11 mouse cellular contexts compared by ENCODE assay signal in genomic region chrX:48423671-48424070, GRCm38 (mm10). TPM values are rescaled to one million over a fixed set of nuclear protein-coding genes. Genes with fewer than 3 reads are reported as not detected.
A peak's percentile ranks its signal among the peaks of the same experiment; 100 is the strongest.
DNase-seq lines count a peak whose midpoint lies in the region; ATAC-seq and TF ChIP-seq lines count a peak whose summit lies in the region.
"Had no signal": no experiment of that assay in that cellular context is flagged by ENCODE, and none has a peak within 500 bp of the region (broad histone marks: within the 10 kb centered on the region; RNA-seq: fewer than 3 reads in every experiment).

No protein-coding gene starts in this region.

- WGBS in thymus, adult 2 months = 60% methylated on average over 1 of the region's 1 CpGs
- 69% methylated on average over 1 of the region's 1 CpGs for WGBS in hindbrain, embryonic 16.5 days
- 85% methylated on average over 1 of the region's 1 CpGs for WGBS in forebrain, embryonic 10.5 days

- H3K9ac ChIP-seq in hindbrain, embryonic 16.5 days (ENCODE audit: low read depth, low read length) = no peak overlapping the region
- H3K9ac ChIP-seq: hindbrain, embryonic 14.5 days; neural tube, embryonic 15.5 days had no signal

- H3K4me1 ChIP-seq in thymus, adult 2 months (replicated peaks; ENCODE audit: control insufficient read depth, insufficient read depth, low read length) = peaks cover 50% of the 10 kb centered on the region
- no peaks in the 10 kb centered on the region for H3K4me1 ChIP-seq in hindbrain, embryonic 16.5 days (ENCODE audit: control insufficient read depth, insufficient read depth, low read depth, low read length)
- peaks cover 3% of the 10 kb centered on the region; the same call in 1 of the 2 replicates for H3K4me1 ChIP-seq in forebrain, embryonic 10.5 days
- H3K4me1 ChIP-seq: neural tube, embryonic 15.5 days had no signal

- peak; percentile 50 for ATAC-seq in megakaryocyte, adult 5-6 weeks (ENCODE audit: poor library complexity, severe bottlenecking)
- ATAC-seq in hindbrain, embryonic 16.5 days = no peak

- H3K27me3 ChIP-seq in thymus, adult 2 months (ENCODE audit: control insufficient read depth, insufficient read depth, low read length) = no peaks in the 10 kb centered on the region
- H3K27me3 ChIP-seq in hindbrain, embryonic 16.5 days (replicated peaks; ENCODE audit: control insufficient read depth, insufficient read depth, low read length) = no peaks in the 10 kb centered on the region
- no peaks in the 10 kb centered on the region for H3K27me3 ChIP-seq in forebrain, embryonic 10.5 days (ENCODE audit: poor library complexity, severe bottlenecking)
- H3K27me3 ChIP-seq: neural tube, embryonic 15.5 days had no signal

- 0 out of 2 replicates have a peak, but pooled peaks cover 10% of the 10 kb centered on the region for H3K36me3 ChIP-seq in thymus, adult 2 months (ENCODE audit: control insufficient read depth, insufficient read depth, low read length)
- no peaks in the 10 kb centered on the region for H3K36me3 ChIP-seq in hindbrain, embryonic 16.5 days (ENCODE audit: control insufficient read depth, insufficient read depth, low read length)
- no peaks in the 10 kb centered on the region for H3K36me3 ChIP-seq in forebrain, embryonic 10.5 days (replicated peaks)
- H3K36me3 ChIP-seq: neural tube, embryonic 15.5 days had no signal

- intact Hi-C loops in gastrocnemius, adult 2 months (cut with DNase I) = loop anchor here (2.0 to 5.0 kb wide), 2 partner anchors 39 to 109 kb away; partner anchors contain the start of gene Elf4
- intact Hi-C loops in gastrocnemius, postnatal 36 days (cut with DNase I) = loop anchor here (2.0 to 5.0 kb wide), 2 partner anchors 39 to 109 kb away; partner anchors contain the start of gene Elf4

- no peak overlapping the region for H3K4me2 ChIP-seq in hindbrain, embryonic 16.5 days (ENCODE audit: low read length)
- H3K4me2 ChIP-seq: hindbrain, embryonic 14.5 days; neural tube, embryonic 15.5 days had no signal

- no peak for TF ChIP-seq POLR2A in thymus, adult 2 months (IDR thresholded peaks at IDR 0.05; ENCODE audit: control insufficient read depth, extremely low read depth, insufficient read depth, low read length, poor library complexity)

- H3K4me3 ChIP-seq in gastrocnemius, adult 2 months = no peak overlapping the region
- H3K4me3 ChIP-seq in thymus, adult 2 months (ENCODE audit: control insufficient read depth, insufficient read depth, low read length) = no peak overlapping the region
- H3K4me3 ChIP-seq in hindbrain, embryonic 16.5 days (ENCODE audit: low read length) = no peak overlapping the region
- no peak overlapping the region for H3K4me3 ChIP-seq in forebrain, embryonic 10.5 days
- H3K4me3 ChIP-seq: erythroblast, embryonic 14.5 days; neural tube, embryonic 15.5 days had no signal

- no peak for DNase-seq in gastrocnemius, adult 2 months
- no peak for DNase-seq in gastrocnemius, postnatal 36 days
- DNase-seq in thymus, adult 2 months = no peak
- DNase-seq in thymus, adult 18-20 months = no peak
- no peak for DNase-seq in layer of hippocampus, postnatal 36 days
- DNase-seq in forebrain, embryonic 10.5 days (ENCODE audit: extremely low spot score, low spot score) = no peak

- H3K27ac ChIP-seq in gastrocnemius, adult 2 months = peak overlapping the region; percentile 31; the same call in 1 of the 2 replicates
- H3K27ac ChIP-seq in thymus, adult 2 months (ENCODE audit: control insufficient read depth, insufficient read depth, low read length) = peak overlapping the region; percentile 99; the same call in 1 of the 2 replicates
- H3K27ac ChIP-seq in hindbrain, embryonic 16.5 days (ENCODE audit: low read depth, low read length) = no peak overlapping the region
- no peak overlapping the region for H3K27ac ChIP-seq in forebrain, embryonic 10.5 days
- H3K27ac ChIP-seq: hindbrain, embryonic 14.5 days; neural tube, embryonic 15.5 days had no signal

- H3K9me3 ChIP-seq in hindbrain, embryonic 16.5 days (ENCODE audit: control insufficient read depth, low read length) = no peaks in the 10 kb centered on the region
- H3K9me3 ChIP-seq in forebrain, embryonic 10.5 days = no peaks in the 10 kb centered on the region
- H3K9me3 ChIP-seq: neural tube, embryonic 15.5 days had no signal

- TF ChIP-seq CTCF in gastrocnemius, adult 2 months (IDR thresholded peaks at IDR 0.05) = no peak
- no peak for TF ChIP-seq CTCF in thymus, adult 2 months (IDR thresholded peaks at IDR 0.05; ENCODE audit: borderline replicate concordance, control insufficient read depth, extremely low read depth, insufficient read depth, low read length, poor library complexity)

RNA-seq across cellular contexts. Expression of gene Elf4, which starts 39.3 kb away (rescaled TPM):
- total RNA-seq in gastrocnemius, adult 2 months (2021) = 1 to 10 TPM; 1.6 to 2.1 TPM
- 1 to 10 TPM; 1.9 to 2.0 TPM for total RNA-seq in gastrocnemius, postnatal 36 days (2021)
- 90.5 and 92.3 TPM in 2 replicates for polyA plus RNA-seq in thymus, adult 2 months (2012; rRNA removed)
- 122 and 133 TPM in 2 replicates for total RNA-seq in megakaryocyte, adult 5-6 weeks (2015)
- total RNA-seq in megakaryocyte, adult 5-6 weeks (2017) = 40.3 and 45.8 TPM in 2 replicates
- under 1 TPM; 0.56 to 0.70 TPM for total RNA-seq in layer of hippocampus, postnatal 36 days (2021)
- 0.35 and 0.82 TPM in 2 replicates for polyA plus RNA-seq in hindbrain, embryonic 16.5 days (2015; fragmentation: Nextera tagmentation; extraction: Ambion mirVana)
- 2.0 and 2.9 TPM in 2 replicates for polyA plus RNA-seq in forebrain, embryonic 10.5 days (2016; fragmentation: Nextera tagmentation; extraction: Ambion mirVana)

Comparison
In these comparisons a context has a peak if more than half of its experiments do, and no peak if none do; other contexts are left out.
1. H3K27ac ChIP-seq: peak in gastrocnemius, adult 2 months (single experiment) and thymus, adult 2 months (single experiment); none in hindbrain, embryonic 16.5 days (single experiment) and forebrain, embryonic 10.5 days (single experiment).
2. RNA of gene Elf4, which starts 39.3 kb away (total RNA-seq): 40.3 to 133 TPM in megakaryocyte, adult 5-6 weeks; 1.6 to 2.1 TPM in gastrocnemius, adult 2 months, 1.9 to 2.0 TPM in gastrocnemius, postnatal 36 days and 0.56 to 0.70 TPM in layer of hippocampus, postnatal 36 days; every median in the first group is over 10 times any median in the second.